Mouse (Mus musculus): ENCODE measurements around the gene Auts2.

- TF ChIP-seq CTCF (IDR thresholded peaks at IDR 0.05) (no peak), POLR2A (IDR thresholded peaks at IDR 0.05; ENCODE audit: insufficient read depth, low read depth, low read length) (no peak), EP300 (IDR thresholded peaks at IDR 0.05; ENCODE audit: insufficient read depth, low read depth, low read length) (no peak)
These were observed 240.4 kb downstream of the Auts2 start for GRCm38 (mm10) chr5:132302778-132303177.

All from heart, adult 2 months (tissue).